Mouse (Mus musculus): ENCODE measurements around the gene OR5BS1P. TPM values are rescaled to one million over a fixed set of nuclear protein-coding genes. Genes with fewer than 3 reads are reported as not detected.
"Not testable (repeated sequence)": the region's sequence is repeated elsewhere in the genome, so short reads cannot be mapped to it uniquely, and the experiment has no call there.

The OR5BS1P gene
- polyA plus RNA-seq (2012; ENCODE audit: insufficient read depth, low replicate concordance), result not detected in 2 replicates

DNA sequence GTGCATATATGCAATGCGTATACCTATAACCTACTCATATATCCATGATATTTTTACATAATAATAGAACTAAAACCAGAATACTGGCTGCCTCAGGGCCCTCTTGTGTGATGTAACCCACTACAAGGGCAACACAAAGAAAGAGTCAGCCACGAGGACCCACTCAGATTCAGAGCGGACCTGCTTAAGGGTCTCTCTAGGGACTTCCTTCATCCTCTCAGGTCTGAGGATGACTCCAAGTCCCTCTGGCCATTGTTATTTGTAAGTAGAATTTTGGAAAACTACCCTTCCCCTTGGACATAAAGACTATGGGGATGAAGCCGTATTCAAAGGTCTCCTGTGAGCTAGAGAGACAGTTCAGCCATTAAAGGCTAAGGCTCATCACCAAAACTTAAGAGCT lies at the start of gene OR5BS1P:
OR5BS1P (plus strand) TSS at position 301 of the 400 bp plus-strand sequence.
- no peaks in the 10 kb centered on the region; the same call in 1 of the 2 replicates for H3K4me1 ChIP-seq
- no peaks in the 10 kb centered on the region for H3K36me3 ChIP-seq (replicated peaks; ENCODE audit: low read length)
- no peak within 1 kb of the TSS for H3K4me3 ChIP-seq (replicated peaks)
- H3K9me3 ChIP-seq, result peaks cover 11% of the 10 kb centered on the region
- TF ChIP-seq GATA1 (IDR thresholded peaks at IDR 0.05; ENCODE audit: borderline replicate concordance, low read length) (no peak), FLI1 (IDR thresholded peaks at IDR 0.05; ENCODE audit: low read length) (no peak)
- peaks cover 42% of the 10 kb centered on the region for H3K27me3 ChIP-seq (replicated peaks)

DNA sequence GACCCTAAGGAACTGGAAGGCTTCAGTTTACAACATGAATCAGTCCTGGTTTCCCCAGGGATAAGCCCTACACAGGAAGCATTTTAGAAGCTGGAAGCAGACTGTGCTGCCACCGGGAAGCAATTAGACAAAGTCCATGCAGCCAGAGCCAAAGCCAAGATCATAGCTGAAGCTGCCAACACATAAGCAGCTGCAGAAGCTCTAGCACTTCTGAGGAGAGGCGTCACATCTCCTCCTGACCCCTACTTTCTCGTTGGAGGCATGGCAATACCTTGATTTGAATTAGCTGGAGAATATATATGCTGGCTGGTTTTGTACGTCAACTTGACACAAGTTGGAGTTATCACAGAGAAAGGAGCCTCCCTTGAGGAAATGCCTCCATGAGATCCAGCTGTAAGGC lies 48.8 kb upstream of the OR5BS1P start:
- Histone ChIP-seq H3K27me3 (replicated peaks) (peaks cover 25% of the 10 kb centered on the region), H3K4me3 (replicated peaks) (no peak overlapping the region), H3K9me3 (no peaks in the 10 kb centered on the region), H3K36me3 (replicated peaks; ENCODE audit: low read length) (no peaks in the 10 kb centered on the region), H3K4me1 (no peaks in the 10 kb centered on the region)
- TF ChIP-seq FLI1 (IDR thresholded peaks at IDR 0.05; ENCODE audit: low read length) (no peak), GATA1 (IDR thresholded peaks at IDR 0.05; ENCODE audit: borderline replicate concordance, low read length) (no peak)

DNA sequence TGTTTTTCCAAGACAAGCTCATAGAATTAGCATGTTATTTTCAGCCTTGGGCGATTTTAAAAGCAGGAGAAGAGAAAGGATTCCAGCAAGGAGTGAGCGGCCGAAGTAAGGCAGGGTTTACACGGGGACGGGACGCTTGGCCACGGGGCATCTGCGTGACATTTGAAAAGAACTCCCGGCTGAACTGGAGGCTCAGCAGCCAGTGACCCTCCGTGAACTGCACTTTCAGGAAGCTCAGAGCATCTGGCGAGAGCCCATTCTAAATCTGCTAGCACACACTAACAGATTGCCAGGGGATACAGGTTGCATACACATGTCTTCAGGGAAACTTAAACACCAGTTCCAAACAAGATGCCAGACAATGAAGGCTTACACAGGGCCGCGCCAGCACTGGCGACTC lies 45.4 kb upstream of the OR5BS1P start:
- Histone ChIP-seq H3K4me3 (replicated peaks) (no peak overlapping the region), H3K4me1 (no peaks in the 10 kb centered on the region), H3K36me3 (replicated peaks; ENCODE audit: low read length) (no peaks in the 10 kb centered on the region), H3K9me3 (no peaks in the 10 kb centered on the region), H3K27me3 (replicated peaks) (peaks cover 26% of the 10 kb centered on the region)
- no peak for TF ChIP-seq GATA1 (IDR thresholded peaks at IDR 0.05; ENCODE audit: borderline replicate concordance, low read length)
- TF ChIP-seq FLI1 (IDR thresholded peaks at IDR 0.05; ENCODE audit: low read length), result no peak

DNA sequence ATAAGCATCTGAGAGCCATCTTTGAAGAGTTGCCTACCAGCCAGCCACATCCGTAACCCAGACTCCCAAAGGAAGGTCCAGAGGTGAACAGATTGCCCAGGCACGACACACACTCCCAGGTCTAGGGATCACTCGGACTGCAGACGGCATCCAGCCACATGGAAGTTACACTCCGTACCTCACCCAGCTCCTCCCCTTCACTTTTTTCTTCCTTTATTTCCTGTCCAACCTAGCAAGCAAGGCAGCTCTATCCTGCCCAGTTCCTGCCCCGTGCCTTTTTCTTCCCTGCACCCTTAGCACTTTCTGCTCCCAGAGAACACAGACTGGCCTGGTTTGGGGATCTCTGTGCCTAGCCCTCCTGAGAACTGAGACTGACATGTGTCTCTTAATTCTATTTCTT lies 44.9 kb upstream of the OR5BS1P start:
- H3K4me1 ChIP-seq, result no peaks in the 10 kb centered on the region
- no peaks in the 10 kb centered on the region for H3K36me3 ChIP-seq (replicated peaks; ENCODE audit: low read length)
- no peaks in the 10 kb centered on the region for H3K9me3 ChIP-seq
- H3K27me3 ChIP-seq (replicated peaks), result peaks cover 26% of the 10 kb centered on the region
- H3K4me3 ChIP-seq (replicated peaks), result no peak overlapping the region
- TF ChIP-seq GATA1 (IDR thresholded peaks at IDR 0.05; ENCODE audit: borderline replicate concordance, low read length), result no peak
- TF ChIP-seq FLI1 (IDR thresholded peaks at IDR 0.05; ENCODE audit: low read length), result no peak

DNA sequence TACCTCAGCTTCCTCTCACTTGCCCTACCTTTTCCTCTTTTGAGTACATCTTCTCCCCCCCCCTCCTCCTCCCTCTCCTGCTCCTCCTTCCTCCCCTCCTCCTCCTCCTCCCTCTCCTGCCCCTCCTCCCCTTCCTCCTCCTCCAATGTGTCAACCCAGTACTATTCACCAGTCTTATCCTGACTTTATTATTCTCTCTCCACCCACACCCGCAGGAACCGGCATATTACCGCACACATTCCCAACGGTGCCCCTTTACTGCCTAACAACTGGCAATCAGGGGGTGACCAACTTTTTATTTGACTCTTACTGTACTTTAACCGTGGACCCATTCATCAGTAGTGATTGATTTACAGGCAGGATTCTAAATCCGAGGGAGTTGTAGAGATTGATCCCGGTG lies 44.5 kb upstream of the OR5BS1P start:
- Histone ChIP-seq H3K9me3 (peaks cover 4% of the 10 kb centered on the region; the same call in 1 of the 2 replicates), H3K4me3 (replicated peaks) (no peak overlapping the region), H3K4me1 (no peaks in the 10 kb centered on the region), H3K36me3 (replicated peaks; ENCODE audit: low read length) (no peaks in the 10 kb centered on the region), H3K27me3 (replicated peaks) (peaks cover 23% of the 10 kb centered on the region)
- TF ChIP-seq GATA1 (IDR thresholded peaks at IDR 0.05; ENCODE audit: borderline replicate concordance, low read length), result no peak
- TF ChIP-seq FLI1 (IDR thresholded peaks at IDR 0.05; ENCODE audit: low read length), result no peak

DNA sequence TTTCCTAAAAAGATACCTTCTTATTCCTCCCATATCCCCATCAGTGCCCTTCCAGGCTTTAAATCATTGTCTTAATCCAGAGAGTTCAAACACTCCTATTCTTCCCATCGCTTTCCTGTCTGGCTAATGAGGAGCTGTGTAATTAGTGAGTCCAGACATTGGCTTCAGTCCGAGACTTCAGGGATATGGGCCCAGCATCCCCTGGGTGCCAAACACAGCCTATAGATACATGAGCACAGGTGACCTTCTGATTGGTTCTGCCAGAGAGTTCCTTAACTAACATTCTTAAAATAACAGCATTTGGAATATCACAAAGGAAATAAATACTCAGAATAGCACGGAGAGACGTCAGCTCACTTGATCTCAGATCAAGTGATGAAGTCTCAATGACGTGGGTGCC lies 38.8 kb upstream of the OR5BS1P start, which contains the start of gene Olfr282:
Olfr282 (plus strand) TSS at position 301 of the 400 bp plus-strand sequence.
- not testable (repeated sequence) for H3K4me3 ChIP-seq (replicated peaks); H3K36me3 ChIP-seq (replicated peaks; ENCODE audit: low read length); H3K27me3 ChIP-seq (replicated peaks)

DNA sequence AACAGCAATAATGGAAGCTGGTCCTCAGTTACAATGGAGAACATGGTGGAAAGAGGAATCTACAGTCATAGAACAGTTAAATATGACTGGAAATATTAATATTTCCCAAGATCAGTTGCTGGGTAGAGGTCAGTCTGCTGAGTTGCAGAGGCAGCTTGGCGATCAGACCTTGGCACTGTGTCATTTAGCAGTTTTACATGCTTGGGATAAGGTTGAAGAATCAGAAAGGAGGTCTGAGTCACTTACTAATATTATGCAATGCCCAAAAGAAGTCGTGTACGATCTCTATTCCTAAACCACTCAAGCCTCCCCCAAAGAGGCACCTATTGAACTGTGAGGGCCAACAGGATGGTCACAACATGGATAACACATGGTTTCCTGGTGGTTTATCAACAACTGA lies 25.1 kb upstream of the OR5BS1P start:
- peaks cover 2% of the 10 kb centered on the region for H3K27me3 ChIP-seq (replicated peaks)
- TF ChIP-seq GATA1 (IDR thresholded peaks at IDR 0.05; ENCODE audit: borderline replicate concordance, low read length) (no peak), FLI1 (IDR thresholded peaks at IDR 0.05; ENCODE audit: low read length) (no peak)
- H3K36me3 ChIP-seq (replicated peaks; ENCODE audit: low read length), result no peaks in the 10 kb centered on the region
- H3K9me3 ChIP-seq, result no peaks in the 10 kb centered on the region
- H3K4me1 ChIP-seq, result no peaks in the 10 kb centered on the region
- no peak overlapping the region for H3K4me3 ChIP-seq (replicated peaks)

More for the DNA sequence above, 38.8 kb upstream of the OR5BS1P start, which contains the start of gene Olfr282:
- not testable (repeated sequence) for H3K4me1 ChIP-seq, H3K9me3 ChIP-seq

DNA sequence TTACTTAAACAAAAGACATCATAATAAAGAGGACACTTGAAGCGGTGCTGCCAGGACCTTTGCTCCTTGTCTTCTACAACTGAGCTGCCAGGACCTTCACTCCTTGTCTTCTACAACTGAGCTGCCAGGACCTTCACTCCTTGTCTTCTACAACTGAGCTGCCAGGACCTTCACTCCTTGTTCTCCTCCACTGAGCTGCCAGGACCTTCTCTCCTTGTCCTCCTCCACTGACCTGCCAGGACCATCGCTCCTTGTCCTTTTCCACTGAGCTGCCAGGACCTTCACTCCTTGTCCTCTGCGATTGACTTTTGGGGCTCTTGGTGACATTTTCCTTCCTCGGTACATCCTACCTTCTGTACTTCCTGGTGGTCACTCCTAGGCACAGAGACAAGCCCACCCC lies 21.2 kb upstream of the OR5BS1P start:
- H3K4me1 ChIP-seq, result no peaks in the 10 kb centered on the region
- H3K9me3 ChIP-seq, result no peaks in the 10 kb centered on the region
- TF ChIP-seq GATA1 (IDR thresholded peaks at IDR 0.05; ENCODE audit: borderline replicate concordance, low read length), result no peak
- TF ChIP-seq FLI1 (IDR thresholded peaks at IDR 0.05; ENCODE audit: low read length), result no peak
- H3K27me3 ChIP-seq (replicated peaks), result peaks cover 10% of the 10 kb centered on the region
- no peaks in the 10 kb centered on the region for H3K36me3 ChIP-seq (replicated peaks; ENCODE audit: low read length)
- H3K4me3 ChIP-seq (replicated peaks), result no peak overlapping the region

DNA sequence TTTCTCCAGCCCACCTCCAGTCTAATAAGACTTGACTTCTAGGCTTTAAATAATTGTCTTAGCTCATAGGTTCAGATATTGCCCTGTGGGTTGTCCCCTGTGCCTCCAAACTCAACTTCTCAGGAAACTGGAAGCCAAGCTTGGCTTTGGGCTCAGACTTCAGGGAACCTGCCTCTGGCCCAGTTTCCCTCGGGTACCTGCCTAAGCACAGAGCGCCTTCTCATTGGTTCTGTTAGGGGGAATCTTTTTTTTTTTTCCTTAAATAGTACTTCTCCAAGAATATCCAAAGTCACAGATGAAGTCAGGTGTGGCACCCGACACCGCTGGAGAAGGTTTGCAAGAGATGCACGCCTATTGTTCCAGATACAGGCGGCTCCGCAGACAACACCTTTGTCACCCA lies 17.4 kb upstream of the OR5BS1P start, which contains the start of gene Olfr281:
Olfr281 (plus strand) TSS at position 301 of the 400 bp plus-strand sequence.
- TF ChIP-seq FLI1 (IDR thresholded peaks at IDR 0.05; ENCODE audit: low read length) (no peak), GATA1 (IDR thresholded peaks at IDR 0.05; ENCODE audit: borderline replicate concordance, low read length) (no peak)
- no peaks in the 10 kb centered on the region for H3K9me3 ChIP-seq
- no peaks in the 10 kb centered on the region for H3K36me3 ChIP-seq (replicated peaks; ENCODE audit: low read length)
- H3K4me3 ChIP-seq (replicated peaks), result no peak within 1 kb of the TSS
- H3K27me3 ChIP-seq (replicated peaks), result peaks cover 25% of the 10 kb centered on the region
- no peaks in the 10 kb centered on the region for H3K4me1 ChIP-seq

DNA sequence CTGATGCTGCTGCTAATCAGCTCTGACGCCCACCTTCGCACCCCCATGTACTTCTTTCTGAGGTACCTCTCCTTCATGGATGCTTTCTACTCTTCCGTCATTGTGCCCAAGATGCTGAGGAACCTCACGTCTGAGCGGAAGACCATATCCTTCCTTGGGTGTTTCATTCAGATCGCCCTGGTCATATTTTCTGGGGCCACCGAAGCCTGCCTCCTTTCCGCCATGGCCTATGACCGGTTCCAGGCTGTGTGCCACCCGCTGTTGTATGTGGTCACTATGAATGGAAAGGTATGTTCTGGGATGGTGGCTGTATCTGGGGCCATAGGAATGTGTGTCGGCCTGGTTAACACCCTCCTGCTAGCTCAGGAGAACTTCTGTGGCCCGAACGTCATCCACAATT lies 1.8 kb downstream of the OR5BS1P start:
- H3K4me1 ChIP-seq, result peaks cover 15% of the 10 kb centered on the region
- no peaks in the 10 kb centered on the region for H3K36me3 ChIP-seq (replicated peaks; ENCODE audit: low read length)
- TF ChIP-seq FLI1 (IDR thresholded peaks at IDR 0.05; ENCODE audit: low read length), result no peak
- no peak for TF ChIP-seq GATA1 (IDR thresholded peaks at IDR 0.05; ENCODE audit: borderline replicate concordance, low read length)
- H3K27me3 ChIP-seq (replicated peaks), result peaks cover 39% of the 10 kb centered on the region
- no peak overlapping the region for H3K4me3 ChIP-seq (replicated peaks)
- H3K9me3 ChIP-seq, result peaks cover 11% of the 10 kb centered on the region

DNA sequence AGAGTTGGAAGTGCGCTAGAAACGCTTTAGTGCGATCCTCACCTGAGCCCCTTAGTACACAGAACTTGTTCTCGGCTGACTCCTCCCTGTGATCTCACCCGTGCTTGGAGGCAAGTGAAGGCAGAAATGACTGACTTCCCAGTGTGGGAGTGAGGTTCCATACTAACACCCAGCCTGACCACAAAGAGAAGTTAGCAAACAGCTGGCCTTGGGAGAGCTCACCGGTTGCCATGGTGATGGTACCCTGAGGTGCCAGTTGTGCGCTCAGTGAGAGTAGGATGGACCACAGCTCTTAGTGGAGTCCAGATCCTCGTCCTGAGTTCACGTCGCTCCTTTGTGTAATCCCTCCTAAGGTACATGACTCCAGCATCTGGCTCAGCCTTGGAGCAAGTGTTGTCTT lies 5.3 kb downstream of the OR5BS1P start:
- TF ChIP-seq FLI1 (IDR thresholded peaks at IDR 0.05; ENCODE audit: low read length) (no peak), GATA1 (IDR thresholded peaks at IDR 0.05; ENCODE audit: borderline replicate concordance, low read length) (no peak)
- Histone ChIP-seq H3K4me3 (replicated peaks) (no peak overlapping the region), H3K36me3 (replicated peaks; ENCODE audit: low read length) (no peaks in the 10 kb centered on the region), H3K9me3 (no peaks in the 10 kb centered on the region), H3K4me1 (peaks cover 43% of the 10 kb centered on the region), H3K27me3 (replicated peaks) (peaks cover 31% of the 10 kb centered on the region)

Data from megakaryocyte, embryonic 14.5 days (primary cell).